Mouse (Mus musculus): ENCODE measurements around the gene Lekr1.

- TF ChIP-seq CTCF (IDR thresholded peaks at IDR 0.05; ENCODE audit: borderline replicate concordance, extremely low read depth, insufficient read depth, insufficient read length): no peak
- TF ChIP-seq POLR2A (IDR thresholded peaks at IDR 0.05; ENCODE audit: borderline replicate concordance, extremely low read depth, insufficient read depth, insufficient read length, poor library complexity, severe bottlenecking): no peak
Observed at GRCm38 (mm10) chr3:65654541-65655206, 11.4 kb upstream of the Lekr1 start.
